Mouse (Mus musculus): Measurements from ENCODE around the gene Atrn. TPM values are rescaled to one million over a fixed set of nuclear protein-coding genes. Genes with fewer than 3 reads are reported as not detected.

Atrn gene
- polyA plus RNA-seq (2015; fragmentation: Nextera tagmentation; extraction: Ambion mirVana), result 13.2 and 14.3 TPM in 2 replicates

DNA sequence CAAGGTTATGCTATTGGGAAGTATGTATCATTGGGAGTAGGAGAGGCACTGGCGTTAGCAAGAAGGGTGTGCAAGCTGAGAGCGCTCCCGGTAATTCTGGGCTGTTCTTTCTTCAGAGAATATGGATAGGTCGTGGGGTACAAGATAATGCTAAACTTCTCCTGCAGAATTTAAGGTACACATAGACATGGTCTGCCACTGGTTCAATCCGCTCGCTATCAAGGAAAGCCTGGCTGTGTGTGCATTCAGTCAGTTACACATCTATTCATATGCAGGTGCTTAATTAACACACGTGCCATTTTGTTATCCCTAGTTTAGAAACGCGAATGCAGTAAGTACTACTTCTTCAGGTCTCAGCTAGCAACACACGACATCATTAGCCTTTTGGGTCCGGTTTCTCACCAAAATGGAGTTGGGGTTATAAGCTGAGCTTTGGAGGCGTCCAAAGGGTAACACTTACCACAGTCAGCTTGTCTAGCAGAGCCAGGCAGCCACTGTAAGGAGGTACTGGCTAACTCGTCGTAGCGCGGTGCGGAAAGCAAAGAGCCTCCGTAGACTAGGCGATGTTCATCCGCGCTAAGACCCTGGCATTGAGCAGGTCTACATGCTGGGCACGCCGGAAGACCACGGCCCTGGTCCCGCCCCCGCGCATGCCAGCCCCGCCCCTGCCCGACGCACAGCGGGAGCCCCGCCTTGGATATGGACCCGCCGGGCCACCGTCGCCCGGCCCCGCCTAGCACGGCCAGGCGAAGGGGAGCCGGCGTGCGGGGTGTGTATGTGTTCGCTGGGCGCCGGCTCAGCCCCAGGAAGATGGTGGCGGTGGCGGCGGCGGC lies at the start of gene Atrn, which contains the start of gene 4930402H24Rik:
Gene Atrn (plus strand): TSS at position 745 of the 833 bp plus-strand sequence.
Gene 4930402H24Rik (minus strand): TSS at position 656 of the 833 bp plus-strand sequence.

DNA sequence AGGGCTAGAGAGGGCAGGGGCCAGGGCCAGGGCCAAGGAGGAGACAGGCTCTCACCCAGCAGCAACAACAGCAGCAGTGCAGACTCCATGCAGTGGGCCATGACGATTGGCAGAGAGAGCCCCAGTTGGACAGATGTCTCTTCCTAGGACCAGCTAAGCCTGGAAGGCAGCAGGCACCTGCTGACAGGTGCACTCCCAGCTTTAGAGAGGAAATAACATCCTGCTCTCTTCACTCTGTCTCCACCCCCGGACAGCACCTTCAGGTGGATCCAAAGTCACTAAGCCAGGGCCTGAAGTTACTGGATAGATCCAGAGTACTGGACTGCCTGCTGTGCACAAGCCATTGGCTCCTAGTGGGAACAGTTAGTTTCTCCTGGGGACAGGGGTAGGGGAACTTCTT lies 136.7 kb downstream of the Atrn start, which contains the start of gene Gfra4:
Gene Gfra4 (minus strand): TSS at position 101 of the 400 bp plus-strand sequence.

DNA sequence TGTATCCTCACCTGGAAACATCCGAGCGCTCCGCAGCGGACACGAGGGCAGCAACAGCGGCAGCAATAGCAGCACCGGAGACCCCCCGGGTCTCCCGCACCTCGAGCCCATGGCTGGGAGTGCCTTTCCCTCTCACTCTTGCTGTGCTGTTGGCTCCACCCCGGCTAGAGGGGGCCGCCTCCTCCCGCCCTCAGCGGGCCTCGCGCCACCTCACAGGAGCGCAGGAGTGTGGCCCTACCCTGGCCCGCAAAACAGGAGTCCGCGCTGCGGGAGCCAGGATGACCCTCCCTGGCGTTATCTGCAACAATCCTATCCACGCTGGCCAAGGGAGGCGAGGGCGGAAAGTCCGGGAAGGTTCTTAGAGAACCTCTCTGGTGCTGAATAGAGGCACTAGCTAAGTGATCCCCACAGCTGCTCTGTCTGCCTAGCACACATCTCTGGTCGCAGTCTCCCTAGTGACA lies 157.1 kb downstream of the Atrn start, which contains the start of gene Adam33:
Gene Adam33 (minus strand): TSS at position 411 of the 461 bp plus-strand sequence.

Small RNA genes lying within 50 kb of the gene (microRNA-seq; reads per million reads assigned to microRNA genes)
- not detected for gene Mir6973b

Other genes starting within 250 kb of the Atrn start
- gene Ddrgk1, start 241.8 kb upstream of the Atrn start, polyA plus RNA-seq (2015; fragmentation: Nextera tagmentation; extraction: Ambion mirVana), result 83.6 and 96.8 TPM in 2 replicates
- 111 TPM in 2 replicates for gene Itpa, start 238.9 kb upstream of the Atrn start, polyA plus RNA-seq (2015; fragmentation: Nextera tagmentation; extraction: Ambion mirVana)
- gene Slc4a11, start 209.0 kb upstream of the Atrn start, polyA plus RNA-seq (2015; fragmentation: Nextera tagmentation; extraction: Ambion mirVana), result 0.55 and 0.61 TPM in 2 replicates
- 51.6 and 56.1 TPM in 2 replicates for gene 4930402H24Rik, start 89 bp upstream of the Atrn start, polyA plus RNA-seq (2015; fragmentation: Nextera tagmentation; extraction: Ambion mirVana)
- gene Gfra4, start 136.6 kb downstream of the Atrn start, polyA plus RNA-seq (2015; fragmentation: Nextera tagmentation; extraction: Ambion mirVana), result 71.0 and 82.5 TPM in 2 replicates
- 2.9 and 4.2 TPM in 2 replicates for gene Adam33, start 157.3 kb downstream of the Atrn start, polyA plus RNA-seq (2015; fragmentation: Nextera tagmentation; extraction: Ambion mirVana)
- 0.37 and 0.43 TPM in 2 replicates for gene Siglec1, start 180.3 kb downstream of the Atrn start, polyA plus RNA-seq (2015; fragmentation: Nextera tagmentation; extraction: Ambion mirVana)
- gene Hspa12b, start 220.8 kb downstream of the Atrn start, polyA plus RNA-seq (2015; fragmentation: Nextera tagmentation; extraction: Ambion mirVana), result 4.4 and 5.4 TPM in 2 replicates
- gene Gm11037, start 227.0 kb downstream of the Atrn start, polyA plus RNA-seq (2015; fragmentation: Nextera tagmentation; extraction: Ambion mirVana), result not detected in 2 replicates

Measured in neural tube, postnatal 0 days (tissue).